Mouse (Mus musculus) lung, adult 2 months (tissue): ENCODE data around the gene B4galt1.

ENCODE experiments used
- CTCF ChIP-seq: fragments of 200-500 bp; IDR thresholded peaks from 2 replicates; pipeline ENCODE4 v1.5.1; 2011; ENCODE audit warnings: mild to moderate bottlenecking, low read length, control low read depth; ENCODE audit not compliant: insufficient read depth
- POLR2A ChIP-seq: fragments of 200-500 bp; IDR thresholded peaks from 2 replicates; pipeline ENCODE4 v1.6.1; 2011; ENCODE audit warnings: low read depth, mild to moderate bottlenecking, control low read depth, low read length, borderline replicate concordance; ENCODE audit errors: extremely low read depth

DNA sequence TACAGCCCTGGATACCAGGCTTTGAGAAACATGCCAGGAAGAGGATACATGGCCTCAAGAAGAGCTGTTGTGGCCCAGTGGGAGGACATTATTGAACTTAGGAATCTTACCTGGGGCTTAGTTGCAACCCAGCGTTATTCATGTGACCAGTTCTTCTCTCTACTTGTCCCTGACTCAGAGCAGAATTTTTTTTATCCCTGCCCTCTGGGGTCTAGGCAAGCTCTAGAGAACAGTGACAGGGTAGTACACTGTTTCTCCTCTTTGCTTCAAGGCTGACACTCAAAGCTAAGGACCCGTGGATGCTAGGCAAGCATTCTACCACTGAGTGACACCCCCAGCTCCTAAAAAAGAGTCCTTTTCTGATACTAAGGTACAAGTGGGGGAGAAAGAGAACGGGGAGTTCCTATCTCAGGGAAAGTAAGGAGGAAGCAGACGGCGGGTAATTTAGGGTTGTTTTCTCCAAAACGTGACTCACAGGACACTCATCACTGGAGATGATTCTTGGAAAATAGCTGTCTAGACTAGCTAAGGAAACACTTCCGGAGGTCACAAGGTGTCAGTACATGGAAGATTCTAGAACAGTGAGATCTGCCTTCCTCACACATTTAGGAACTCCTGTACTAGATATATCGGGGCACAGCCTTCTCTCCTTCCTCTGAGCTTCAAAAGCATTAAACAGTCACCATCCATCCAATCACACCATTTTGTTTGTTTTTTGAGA is 32.3 kb downstream of the B4galt1 start:
- TF ChIP-seq CTCF (no peak), POLR2A (no peak)
